Mouse (Mus musculus): ENCODE results near the gene Cachd1. TPM values are rescaled to one million over a fixed set of nuclear protein-coding genes. Genes with fewer than 3 reads are reported as not detected.

The Cachd1 gene
- polyA plus RNA-seq, 1 experiment from 2014 or later: 34.7 TPM

DNA sequence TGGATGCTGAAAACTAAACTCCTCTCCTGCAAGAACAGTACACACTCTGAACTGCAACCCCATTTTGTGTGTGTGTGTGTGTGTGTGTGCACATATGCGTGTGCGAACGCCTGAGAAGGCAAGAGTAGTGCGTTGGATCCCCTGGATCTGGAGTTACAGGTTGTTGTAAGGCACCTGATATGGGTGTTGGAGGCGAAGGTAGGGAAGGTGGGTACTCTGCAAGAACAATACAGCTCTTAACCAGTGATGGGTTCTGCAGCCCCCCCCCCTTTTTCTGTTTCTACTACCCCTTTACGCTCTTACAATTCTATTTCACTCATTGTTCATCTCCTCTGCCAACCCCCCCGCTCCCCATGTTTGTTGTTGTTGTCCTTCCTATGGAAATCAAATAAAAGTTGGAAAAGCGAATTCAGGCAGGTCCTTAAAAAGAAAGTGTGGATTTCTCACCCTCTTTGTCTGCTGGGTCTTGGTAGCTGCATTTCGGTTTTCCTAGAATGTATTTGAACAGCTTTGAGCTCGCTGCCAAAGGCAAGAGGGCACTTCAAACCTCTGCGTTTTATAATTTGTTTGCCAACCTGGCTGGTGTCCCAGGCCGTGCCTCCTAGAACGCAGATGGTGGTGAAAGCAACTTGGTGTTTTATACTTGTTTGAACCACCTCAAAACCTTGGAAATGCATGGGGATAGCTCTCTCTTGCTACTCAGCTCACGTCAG, 24.4 kb downstream of the Cachd1 start:
- 89% methylated on average over 14 of the region's 14 CpGs for WGBS
- peaks cover 25% of the 10 kb centered on the region for H3K4me1 ChIP-seq

DNA sequence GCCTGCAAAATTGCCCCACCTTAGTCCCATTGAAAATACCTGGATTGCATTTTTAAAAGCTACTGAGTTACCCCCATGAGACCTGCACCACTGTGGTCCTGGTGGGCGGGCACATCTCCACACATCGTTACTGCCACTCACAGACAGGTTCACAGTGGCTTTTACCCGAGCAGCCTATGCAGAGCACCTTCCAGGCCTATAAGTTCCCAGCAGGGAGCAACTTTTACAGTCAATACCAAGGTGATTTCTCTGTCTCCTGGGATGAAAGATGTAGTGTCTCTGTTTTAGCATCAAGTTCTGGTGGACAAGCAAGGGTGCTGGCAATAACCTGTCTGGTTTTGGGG, 24.9 kb downstream of the Cachd1 start:
- no peak for ATAC-seq (ENCODE audit: low FRiP score)
- no peak overlapping the region for H3K4me2 ChIP-seq (replicated peaks)
- peaks cover 19% of the 10 kb centered on the region for H3K4me1 ChIP-seq
- H3K36me3 ChIP-seq: no peaks in the 10 kb centered on the region
- H3K4me3 ChIP-seq: no peak overlapping the region
- WGBS: 75% methylated on average over 3 of the region's 3 CpGs
- no peaks in the 10 kb centered on the region for H3K9me3 ChIP-seq (replicated peaks)
- no peaks in the 10 kb centered on the region for H3K27me3 ChIP-seq
- H3K9ac ChIP-seq: no peak overlapping the region
- H3K27ac ChIP-seq: no peak overlapping the region

More for the DNA sequence above, 24.4 kb downstream of the Cachd1 start:
- H3K4me3 ChIP-seq: no peak overlapping the region
- H3K27me3 ChIP-seq: no peaks in the 10 kb centered on the region
- H3K9me3 ChIP-seq (replicated peaks): no peaks in the 10 kb centered on the region
- no peak overlapping the region for H3K4me2 ChIP-seq (replicated peaks)
- no peaks in the 10 kb centered on the region for H3K36me3 ChIP-seq
- no peak for ATAC-seq (ENCODE audit: low FRiP score)
- H3K9ac ChIP-seq: no peak overlapping the region
- H3K27ac ChIP-seq: no peak overlapping the region

DNA sequence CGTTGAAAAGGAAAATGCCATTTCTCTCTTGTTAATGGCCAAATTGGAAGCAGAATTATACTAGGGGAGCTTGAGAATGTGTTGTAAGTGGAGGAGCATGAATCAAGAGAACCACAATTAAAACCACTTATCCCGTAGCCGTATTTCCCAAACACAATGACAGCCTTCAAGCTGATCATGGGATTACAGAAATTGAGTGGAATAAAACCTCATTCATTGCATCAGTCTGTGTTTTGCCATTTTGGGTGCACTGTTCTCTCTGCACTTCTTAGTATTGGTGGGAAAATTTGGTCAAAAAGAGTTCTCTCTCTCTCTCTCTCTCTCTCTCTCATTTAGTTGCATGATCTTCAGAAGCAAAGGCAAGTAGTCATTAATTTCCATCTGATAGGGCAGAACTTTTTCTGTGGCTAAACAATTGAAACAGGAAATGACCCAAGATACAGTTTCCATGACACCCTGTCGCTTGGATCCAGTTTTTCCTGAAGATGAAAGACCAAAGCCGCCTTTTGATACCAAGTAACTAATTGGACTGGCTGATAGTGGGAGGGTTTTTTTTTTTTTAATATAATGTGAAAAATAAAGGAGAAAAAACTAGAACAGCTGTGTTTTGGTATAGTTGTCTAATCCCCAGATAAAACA, 34.7 kb downstream of the Cachd1 start:
- peaks cover 24% of the 10 kb centered on the region for H3K4me1 ChIP-seq
- H3K36me3 ChIP-seq: no peaks in the 10 kb centered on the region
- no peak overlapping the region for H3K9ac ChIP-seq
- no peak overlapping the region for H3K4me3 ChIP-seq
- 0 out of 2 replicates have a peak overlapping the region, but pooled peaks have one; percentile 9 for H3K4me2 ChIP-seq (replicated peaks)
- ATAC-seq (ENCODE audit: low FRiP score): no peak
- 27% methylated on average over 5 of the region's 5 CpGs for WGBS
- no peaks in the 10 kb centered on the region for H3K9me3 ChIP-seq (replicated peaks)
- 0 out of 2 replicates have a peak overlapping the region, but pooled peaks have one; percentile 23 for H3K27ac ChIP-seq
- H3K27me3 ChIP-seq: no peaks in the 10 kb centered on the region

DNA sequence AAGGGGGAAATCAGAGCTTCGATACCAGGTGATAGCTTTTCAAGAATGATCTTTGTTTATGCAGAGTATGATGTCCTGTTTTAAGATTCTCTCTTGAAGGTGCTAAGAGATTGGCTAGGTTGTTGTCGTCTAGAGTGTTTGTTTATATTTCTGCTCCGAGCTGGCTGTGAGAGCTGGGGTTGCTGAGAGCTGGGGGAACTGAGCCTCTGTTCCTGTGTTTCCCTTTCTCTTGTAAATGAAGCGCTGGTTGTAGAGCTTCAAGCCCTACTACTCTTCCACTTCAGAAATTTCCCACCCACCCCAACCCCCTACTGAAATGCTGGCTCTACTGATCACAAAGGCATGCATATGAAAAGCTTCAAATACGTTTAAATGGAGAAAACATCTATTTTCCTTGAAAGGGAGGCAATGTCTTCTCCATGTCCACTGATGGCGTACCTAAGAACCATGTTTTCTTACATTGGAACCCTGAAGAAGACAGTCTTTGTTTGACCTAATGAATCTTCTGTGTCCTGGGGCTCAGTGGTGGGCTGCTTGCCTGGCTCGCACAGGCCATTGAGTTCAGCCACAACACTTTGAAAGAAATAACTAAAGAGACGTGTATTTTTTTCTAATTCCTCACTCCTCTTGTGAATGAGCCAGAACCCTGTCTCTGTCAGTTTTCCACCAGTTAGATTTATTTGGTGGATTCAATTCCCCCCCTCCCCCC, 35.5 kb downstream of the Cachd1 start:
- H3K4me2 ChIP-seq (replicated peaks): peak overlapping the region; percentile 9; the same call in 1 of the 2 replicates
- no peak overlapping the region for H3K9ac ChIP-seq
- no peak for ATAC-seq (ENCODE audit: low FRiP score)
- 20% methylated on average over 8 of the region's 8 CpGs for WGBS
- H3K4me1 ChIP-seq: peaks cover 24% of the 10 kb centered on the region
- H3K27ac ChIP-seq: no peak overlapping the region
- no peak overlapping the region for H3K4me3 ChIP-seq
- no peaks in the 10 kb centered on the region for H3K9me3 ChIP-seq (replicated peaks)
- H3K36me3 ChIP-seq: no peaks in the 10 kb centered on the region
- no peaks in the 10 kb centered on the region for H3K27me3 ChIP-seq

DNA sequence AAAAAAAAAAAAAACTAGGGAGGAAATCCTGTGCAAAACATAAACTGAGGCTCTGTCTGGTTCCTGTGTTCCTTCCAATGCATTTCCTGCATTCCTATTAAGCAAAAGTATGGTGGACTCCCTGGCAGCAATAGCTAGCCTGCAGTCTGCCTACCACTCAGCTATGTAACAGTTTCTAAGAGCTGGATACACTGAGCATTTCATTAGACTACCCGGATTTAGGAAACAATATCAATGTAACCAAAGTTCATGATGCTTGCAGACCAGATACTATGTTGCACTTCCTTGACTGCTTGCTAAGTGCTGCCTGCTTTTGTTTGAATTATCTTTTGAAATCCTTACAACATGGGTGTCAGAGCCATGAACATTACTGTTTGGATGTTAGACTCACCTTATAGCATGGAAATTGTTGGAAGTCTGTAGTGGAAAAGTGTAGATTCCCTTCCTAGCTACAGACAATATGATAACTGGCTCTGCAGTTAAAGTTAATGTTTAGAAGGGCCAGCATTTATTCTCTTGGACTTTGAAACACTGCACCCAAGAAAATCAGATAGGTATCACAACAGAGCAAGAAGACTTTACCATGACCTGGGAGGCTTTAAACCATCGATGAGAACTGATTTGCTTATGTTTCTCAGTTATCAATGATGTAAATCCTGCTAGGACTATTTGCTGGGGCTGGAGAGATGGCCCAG, 37.4 kb downstream of the Cachd1 start:
- Histone ChIP-seq H3K27me3 (no peaks in the 10 kb centered on the region), H3K27ac (no peak overlapping the region), H3K4me1 (peaks cover 24% of the 10 kb centered on the region), H3K9ac (no peak overlapping the region), H3K4me2 (replicated peaks) (no peak overlapping the region), H3K36me3 (no peaks in the 10 kb centered on the region), H3K4me3 (no peak overlapping the region), H3K9me3 (replicated peaks) (no peaks in the 10 kb centered on the region)
- 77% methylated on average over 2 of the region's 2 CpGs for WGBS
- no peak for ATAC-seq (ENCODE audit: low FRiP score)

DNA sequence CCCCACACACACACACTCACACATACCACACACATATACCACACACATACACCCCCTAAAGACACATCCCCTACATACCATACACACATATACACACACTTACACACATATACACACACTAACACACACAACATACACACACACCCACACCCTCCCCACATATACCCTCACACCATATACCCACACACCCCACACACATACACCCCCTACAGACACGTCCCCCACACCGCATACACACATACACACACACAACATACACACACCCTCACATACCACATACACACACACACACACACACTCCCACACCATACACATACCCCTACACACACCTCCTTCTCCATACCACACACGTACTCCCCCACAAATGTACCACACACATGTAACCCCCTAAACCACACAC, 42.8 kb downstream of the Cachd1 start:
- Histone ChIP-seq H3K27ac (no peak overlapping the region), H3K9me3 (replicated peaks) (no peaks in the 10 kb centered on the region), H3K36me3 (no peaks in the 10 kb centered on the region), H3K4me1 (0 out of 2 replicates have a peak, but pooled peaks cover 3% of the 10 kb centered on the region), H3K27me3 (no peaks in the 10 kb centered on the region), H3K4me3 (no peak overlapping the region), H3K9ac (no peak overlapping the region), H3K4me2 (replicated peaks) (no peak overlapping the region)
- 93% methylated on average over 3 of the region's 3 CpGs for WGBS
- peak; percentile 60; the same call in 1 of the 2 replicates for ATAC-seq (ENCODE audit: low FRiP score)

DNA sequence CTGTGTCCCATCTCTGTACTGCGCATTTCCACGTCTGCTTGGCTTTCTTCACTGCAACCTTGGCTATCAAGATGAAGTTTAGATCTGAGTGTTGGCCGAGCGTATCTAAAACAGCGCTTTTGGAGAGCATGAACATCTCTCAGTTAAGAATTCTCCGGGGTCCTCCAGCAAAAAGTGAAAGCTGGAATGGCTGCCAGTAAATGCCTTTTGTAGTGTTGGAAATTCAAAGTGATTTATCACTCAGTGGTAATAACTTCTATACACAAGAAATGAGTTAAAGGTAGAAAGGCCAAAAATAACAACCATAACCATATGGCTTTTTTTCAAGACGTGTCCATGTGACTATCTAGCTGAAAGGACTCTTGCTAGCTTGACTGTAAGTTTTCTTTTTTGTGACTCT, 46.1 kb downstream of the Cachd1 start:
- no peak for ATAC-seq (ENCODE audit: low FRiP score)
- H3K4me3 ChIP-seq: no peak overlapping the region
- 90% methylated on average over 7 of the region's 7 CpGs for WGBS
- no peaks in the 10 kb centered on the region for H3K36me3 ChIP-seq
- H3K9ac ChIP-seq: no peak overlapping the region
- no peak overlapping the region for H3K27ac ChIP-seq
- no peaks in the 10 kb centered on the region for H3K27me3 ChIP-seq
- no peaks in the 10 kb centered on the region for H3K9me3 ChIP-seq (replicated peaks)
- H3K4me1 ChIP-seq: peaks cover 9% of the 10 kb centered on the region
- no peak overlapping the region for H3K4me2 ChIP-seq (replicated peaks)

DNA sequence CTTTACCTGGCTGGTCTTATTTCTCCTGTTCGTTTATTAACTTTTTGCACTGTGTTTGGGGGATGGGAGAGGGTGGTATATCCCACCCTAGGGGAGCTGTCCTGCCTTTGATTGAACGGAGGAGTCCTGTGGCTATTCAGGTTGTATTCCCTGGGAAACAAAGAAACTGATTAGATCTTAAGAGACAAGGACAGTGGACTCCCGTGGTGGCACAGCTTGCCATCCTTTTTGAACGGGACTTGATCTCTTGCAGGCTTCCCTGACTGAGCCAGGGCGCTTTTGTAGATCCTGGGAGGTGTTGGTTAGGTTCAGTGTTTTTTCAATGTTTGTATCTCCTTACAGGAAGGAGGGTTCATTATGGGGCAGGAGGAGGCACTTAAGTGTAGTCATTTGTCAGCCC, 50.9 kb downstream of the Cachd1 start:
- H3K9me3 ChIP-seq (replicated peaks): no peaks in the 10 kb centered on the region
- H3K4me3 ChIP-seq: no peak overlapping the region
- no peak overlapping the region for H3K9ac ChIP-seq
- no peak overlapping the region for H3K4me2 ChIP-seq (replicated peaks)
- no peaks in the 10 kb centered on the region for H3K27me3 ChIP-seq
- no peak overlapping the region for H3K27ac ChIP-seq
- H3K36me3 ChIP-seq: no peaks in the 10 kb centered on the region
- 7% methylated on average over 5 of the region's 5 CpGs for WGBS
- peaks cover 28% of the 10 kb centered on the region for H3K4me1 ChIP-seq
- no peak for ATAC-seq (ENCODE audit: low FRiP score)

DNA sequence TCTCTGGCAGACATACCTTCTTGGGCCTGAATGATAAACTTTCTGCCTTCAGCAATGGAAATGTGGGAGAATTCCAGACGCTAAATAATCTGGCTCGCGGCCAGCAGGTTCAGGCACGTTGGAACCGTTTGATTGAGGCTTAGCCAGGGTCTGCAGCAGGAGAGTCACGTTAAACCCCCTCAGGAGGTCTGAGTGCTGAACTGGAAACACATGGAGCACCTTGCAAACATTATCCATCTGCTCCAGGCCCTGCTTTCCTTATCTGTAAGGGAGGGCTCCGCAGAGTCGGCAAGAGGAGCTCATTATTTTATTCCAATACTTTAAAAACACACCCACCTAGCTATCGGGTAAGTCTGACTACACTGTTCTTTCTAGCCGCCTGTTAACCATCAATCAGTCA, 52.3 kb downstream of the Cachd1 start:
- no peaks in the 10 kb centered on the region for H3K9me3 ChIP-seq (replicated peaks)
- no peaks in the 10 kb centered on the region for H3K27me3 ChIP-seq
- H3K4me3 ChIP-seq: no peak overlapping the region
- H3K4me1 ChIP-seq: peaks cover 28% of the 10 kb centered on the region
- no peak overlapping the region for H3K4me2 ChIP-seq (replicated peaks)
- ATAC-seq (ENCODE audit: low FRiP score): peak; percentile 67
- H3K9ac ChIP-seq: no peak overlapping the region
- no peaks in the 10 kb centered on the region for H3K36me3 ChIP-seq
- 10% methylated on average over 10 of the region's 10 CpGs for WGBS
- peak overlapping the region; percentile 13; the same call in 1 of the 2 replicates for H3K27ac ChIP-seq

DNA sequence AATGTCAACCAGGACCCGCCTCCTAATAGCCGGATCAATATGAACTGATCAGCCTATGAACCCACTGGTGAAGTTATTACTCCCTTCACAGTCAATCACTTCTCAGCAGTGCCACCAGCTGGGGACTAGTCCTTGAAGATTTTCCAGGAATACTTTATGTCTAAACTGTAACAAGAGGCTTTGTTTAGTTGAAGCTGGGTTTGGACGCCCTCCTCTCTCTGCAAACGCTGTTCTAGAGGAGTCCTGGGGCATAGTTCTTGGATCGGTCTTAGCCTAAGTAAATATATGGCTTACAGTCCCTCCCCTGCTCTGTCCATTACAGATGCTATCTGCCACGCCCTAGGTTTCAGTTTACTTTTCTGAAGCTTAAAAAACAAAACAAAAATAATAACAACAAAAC, 60.7 kb downstream of the Cachd1 start:
- ATAC-seq (ENCODE audit: low FRiP score): no peak
- 67% methylated on average over 6 of the region's 6 CpGs for WGBS
- no peaks in the 10 kb centered on the region for H3K9me3 ChIP-seq (replicated peaks)

DNA sequence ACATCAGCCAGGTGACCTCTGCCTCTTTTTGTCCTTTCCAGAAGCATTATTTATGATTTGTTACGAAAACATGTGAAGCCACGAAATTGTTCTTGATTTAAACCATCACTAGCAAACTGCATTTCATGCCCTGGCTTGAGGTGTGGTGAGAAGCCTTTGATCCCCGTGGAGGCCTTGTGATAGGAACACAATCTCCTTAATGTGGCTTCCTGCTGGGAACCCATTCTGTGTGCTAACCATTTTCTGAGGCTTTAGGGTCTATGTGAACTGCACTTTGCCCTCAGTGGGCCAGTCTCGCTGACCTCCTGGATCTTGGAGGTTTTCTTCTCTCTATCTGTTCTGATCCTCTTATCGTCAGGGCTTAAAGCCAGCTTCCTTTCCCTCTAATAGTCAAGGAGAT, 66.2 kb downstream of the Cachd1 start:
- no peaks in the 10 kb centered on the region for H3K9me3 ChIP-seq (replicated peaks)
- H3K4me3 ChIP-seq: no peak overlapping the region
- WGBS: 22% methylated on average over 5 of the region's 5 CpGs
- H3K27me3 ChIP-seq: no peaks in the 10 kb centered on the region
- no peak overlapping the region for H3K27ac ChIP-seq
- peaks cover 14% of the 10 kb centered on the region for H3K4me1 ChIP-seq
- H3K36me3 ChIP-seq: no peaks in the 10 kb centered on the region
- no peak for ATAC-seq (ENCODE audit: low FRiP score)
- H3K9ac ChIP-seq: no peak overlapping the region
- H3K4me2 ChIP-seq (replicated peaks): no peak overlapping the region

More for the DNA sequence above, 60.7 kb downstream of the Cachd1 start:
- Histone ChIP-seq H3K4me2 (replicated peaks) (no peak overlapping the region), H3K27me3 (no peaks in the 10 kb centered on the region), H3K9ac (no peak overlapping the region), H3K4me3 (no peak overlapping the region), H3K27ac (no peak overlapping the region), H3K4me1 (peaks cover 7% of the 10 kb centered on the region), H3K36me3 (no peaks in the 10 kb centered on the region)

DNA sequence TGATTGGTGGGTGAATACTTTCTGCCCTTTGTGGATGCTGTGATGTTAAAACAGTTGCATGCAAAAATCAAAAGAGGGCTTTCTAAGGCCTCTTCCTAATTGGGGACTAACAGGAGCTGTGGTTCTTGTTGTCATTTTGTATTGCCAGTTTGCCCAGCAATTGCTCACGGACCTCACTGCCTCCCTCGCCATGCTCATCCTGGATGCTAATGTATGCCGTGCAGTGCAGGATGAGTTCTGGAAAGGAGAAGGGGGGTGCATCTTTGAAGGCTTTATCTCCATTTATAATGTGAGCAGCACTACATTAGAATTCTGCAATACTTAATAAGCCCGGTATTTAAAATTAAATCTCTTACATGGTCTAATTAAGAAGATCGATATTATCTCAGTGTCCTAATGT, 66.6 kb downstream of the Cachd1 start:
- H3K9ac ChIP-seq: no peak overlapping the region
- H3K4me1 ChIP-seq: peaks cover 14% of the 10 kb centered on the region
- H3K4me3 ChIP-seq: no peak overlapping the region
- ATAC-seq (ENCODE audit: low FRiP score): no peak
- H3K27ac ChIP-seq: no peak overlapping the region
- no peaks in the 10 kb centered on the region for H3K9me3 ChIP-seq (replicated peaks)
- H3K4me2 ChIP-seq (replicated peaks): no peak overlapping the region
- 51% methylated on average over 5 of the region's 5 CpGs for WGBS
- no peaks in the 10 kb centered on the region for H3K36me3 ChIP-seq
- H3K27me3 ChIP-seq: no peaks in the 10 kb centered on the region

All from hindbrain, embryonic 12.5 days (tissue).